9 mouse cellular contexts compared by ENCODE assay signal in genomic region chr7:65881290-65881688, GRCm38 (mm10). TPM values are rescaled to one million over a fixed set of nuclear protein-coding genes. Genes with fewer than 3 reads are reported as not detected.
A peak's percentile ranks its signal among the peaks of the same experiment; 100 is the strongest.
DNase-seq lines count a peak whose midpoint lies in the region; ATAC-seq and TF ChIP-seq lines count a peak whose summit lies in the region.
"Had no signal": no experiment of that assay in that cellular context is flagged by ENCODE, and none has a peak within 500 bp of the region (broad histone marks: within the 10 kb centered on the region; RNA-seq: fewer than 3 reads in every experiment).

No protein-coding gene starts in this region.

- no peak for TF ChIP-seq POLR2A in MEL (IDR thresholded peaks at IDR 0.05; ENCODE audit: control insufficient read depth in 1 of 2, insufficient read depth in 1 of 2, low read depth in 1 of 2, low read length in 2 of 2, poor library complexity in 1 of 2)

- H3K9me3 ChIP-seq in MEL (replicated peaks; ENCODE audit: insufficient read depth, low read length) = no peaks in the 10 kb centered on the region
- no peaks in the 10 kb centered on the region for H3K9me3 ChIP-seq in forebrain, embryonic 14.5 days (replicated peaks; ENCODE audit: control insufficient read depth, low read length)
- no peaks in the 10 kb centered on the region for H3K9me3 ChIP-seq in liver, embryonic 12.5 days (replicated peaks)
- H3K9me3 ChIP-seq in kidney, embryonic 14.5 days (ENCODE audit: control insufficient read depth, low read length) = no peaks in the 10 kb centered on the region

- no peaks in the 10 kb centered on the region for H3K27me3 ChIP-seq in MEL (ENCODE audit: control insufficient read depth in 1 of 2, insufficient read depth in 2 of 2, low read length in 2 of 2)
- no peaks in the 10 kb centered on the region for H3K27me3 ChIP-seq in forebrain, embryonic 14.5 days (replicated peaks; ENCODE audit: control insufficient read depth, insufficient read depth, low read length)
- no peaks in the 10 kb centered on the region for H3K27me3 ChIP-seq in liver, embryonic 12.5 days (replicated peaks)
- no peaks in the 10 kb centered on the region for H3K27me3 ChIP-seq in kidney, embryonic 14.5 days (ENCODE audit: control insufficient read depth, insufficient read depth, low read length)

- H3K4me1 ChIP-seq in MEL (ENCODE audit: control insufficient read depth in 1 of 2, insufficient read depth in 2 of 2, low read length in 2 of 2) = peaks cover 4 to 40% of the 10 kb centered on the region in 2 experiments
- H3K4me1 ChIP-seq in forebrain, embryonic 14.5 days (ENCODE audit: control insufficient read depth, insufficient read depth, low read length) = no peaks in the 10 kb centered on the region
- H3K4me1 ChIP-seq in liver, embryonic 12.5 days = peaks cover 34% of the 10 kb centered on the region
- H3K4me1 ChIP-seq in kidney, embryonic 14.5 days (ENCODE audit: control insufficient read depth, insufficient read depth, low read length) = no peaks in the 10 kb centered on the region

- peak overlapping the region; percentile 31; the same call in 1 of the 2 replicates for H3K4me2 ChIP-seq in forebrain, embryonic 14.5 days (ENCODE audit: low read length)
- H3K4me2 ChIP-seq in liver, embryonic 12.5 days = peak overlapping the region; percentile 62
- H3K4me2 ChIP-seq in kidney, embryonic 14.5 days (replicated peaks; ENCODE audit: low read depth, low read length) = no peak overlapping the region; the same call in 1 of the 2 replicates

- peak overlapping the region; percentile 98 for H3K27ac ChIP-seq in MEL (ENCODE audit: control insufficient read depth, low read depth, low read length)
- H3K27ac ChIP-seq in forebrain, embryonic 14.5 days (ENCODE audit: low read depth, low read length) = no peak overlapping the region
- H3K27ac ChIP-seq in liver, embryonic 12.5 days = peak overlapping the region; percentile 81
- H3K27ac ChIP-seq in kidney, embryonic 14.5 days (ENCODE audit: low read depth, low read length) = no peak overlapping the region

- peak; percentile 92 to 93 for TF ChIP-seq EP300 in MEL (IDR thresholded peaks at IDR 0.05; ENCODE audit: low read depth in 1 of 2, low read length in 2 of 2)

- ATAC-seq in forebrain, embryonic 14.5 days = no peak
- ATAC-seq in liver, embryonic 12.5 days = peak; percentile 91
- no peak for ATAC-seq in CD4-positive, CD25-positive, alpha-beta regulatory T cell, adult 4 months
- no peak for ATAC-seq in kidney, embryonic 14.5 days (ENCODE audit: low FRiP score, low TSS enrichment)

- TF ChIP-seq RAD21 in MEL (IDR thresholded peaks at IDR 0.05; ENCODE audit: low read depth, low read length) = no peak

- peaks cover 0 to 28% of the 10 kb centered on the region in 2 experiments; a peak in 2 of 4 replicates for H3K36me3 ChIP-seq in MEL (ENCODE audit: control insufficient read depth in 1 of 2, insufficient read depth in 2 of 2, low read length in 2 of 2)
- H3K36me3 ChIP-seq in forebrain, embryonic 14.5 days (ENCODE audit: control insufficient read depth, insufficient read depth, low read length) = no peaks in the 10 kb centered on the region
- H3K36me3 ChIP-seq in liver, embryonic 12.5 days = no peaks in the 10 kb centered on the region
- H3K36me3 ChIP-seq in kidney, embryonic 14.5 days (ENCODE audit: control insufficient read depth, insufficient read depth, low read length) = no peaks in the 10 kb centered on the region

- WGBS in forebrain, embryonic 14.5 days = 22% methylated on average over 12 of the region's 12 CpGs
- 35% methylated on average over 12 of the region's 12 CpGs for WGBS in liver, embryonic 12.5 days (ENCODE audit: insufficient replicate concordance)
- WGBS in kidney, embryonic 14.5 days = 34% methylated on average over 12 of the region's 12 CpGs

- peak overlapping the region; percentile 61 for H3K9ac ChIP-seq in MEL (ENCODE audit: control insufficient read depth, low read depth, low read length, poor library complexity, severe bottlenecking)
- no peak overlapping the region for H3K9ac ChIP-seq in forebrain, embryonic 14.5 days (ENCODE audit: low read length)
- peak overlapping the region; percentile 35; the same call in 1 of the 2 replicates for H3K9ac ChIP-seq in liver, embryonic 12.5 days
- H3K9ac ChIP-seq in kidney, embryonic 14.5 days (ENCODE audit: low read depth, low read length) = no peak overlapping the region

- peak overlapping the region; percentile 46 to 56 for H3K4me3 ChIP-seq in MEL (ENCODE audit: control insufficient read depth in 1 of 2, insufficient read depth in 1 of 2, low read depth in 2 of 2, low read length in 2 of 2)
- H3K4me3 ChIP-seq in forebrain, embryonic 14.5 days (ENCODE audit: low read depth, low read length) = no peak overlapping the region
- peak overlapping the region; percentile 21; the same call in 1 of the 2 replicates for H3K4me3 ChIP-seq in liver, embryonic 12.5 days
- no peak overlapping the region for H3K4me3 ChIP-seq in kidney, embryonic 14.5 days (ENCODE audit: low read length)

- intact Hi-C loops in gastrocnemius, postnatal 36 days (cut with DNase I) = no loop called here

- DNase-seq in gastrocnemius, postnatal 10 days = peak; percentile 44
- no peak for DNase-seq in gastrocnemius, postnatal 36 days
- peak; percentile 95 for DNase-seq in MEL (ENCODE audit: low read depth, low spot score)
- peak; percentile 43 for DNase-seq in forebrain, embryonic 14.5 days (ENCODE audit: low spot score)
- no peak for DNase-seq in right cerebral cortex, postnatal 4 days

- no peak for TF ChIP-seq CTCF in MEL (IDR thresholded peaks at IDR 0.05 in 2 of 3, conservative IDR thresholded peaks at IDR 0.05 in 1 of 3; ENCODE audit: control insufficient read depth in 1 of 3, insufficient read depth in 1 of 3, low read depth in 2 of 3, low read length in 3 of 3, poor library complexity in 1 of 3, severe bottlenecking in 1 of 3)

- no peaks in the 10 kb centered on the region for H3K79me2 ChIP-seq in MEL (ENCODE audit: control insufficient read depth, insufficient read depth, low read length, poor library complexity)

TF ChIP-seq in MEL, 35 proteins besides CTCF, POLR2A, EP300 and RAD21:
- TF ChIP-seq GATA1 (IDR thresholded peaks at IDR 0.05; ENCODE audit: low read depth, low read length) (peak; percentile 91), MYB (IDR thresholded peaks at IDR 0.05; ENCODE audit: low read depth, low read length) (peak; percentile 83), POLR2AphosphoS2 (IDR thresholded peaks at IDR 0.05; ENCODE audit: low read length) (no peak), SIN3A (IDR thresholded peaks at IDR 0.05; ENCODE audit: low read length) (peak; percentile 82), TCF12 (IDR thresholded peaks at IDR 0.05; ENCODE audit: low read depth, low read length) (peak; percentile 89), MAX (IDR thresholded peaks at IDR 0.05; ENCODE audit: low read length) (no peak; the same call in none of the 2 replicates), ELF1 (IDR thresholded peaks at IDR 0.05; ENCODE audit: low read depth, low read length) (peak; percentile 51; the same call in 1 of the 2 replicates), TBP (IDR thresholded peaks at IDR 0.05; ENCODE audit: low read depth, low read length) (0 out of 2 replicates have a peak, but pooled peaks have one; percentile 38), MXI1 (IDR thresholded peaks at IDR 0.05; ENCODE audit: low read depth, low read length) (peak; percentile 86), TAL1 (IDR thresholded peaks at IDR 0.05; ENCODE audit: low read length) (peak; percentile 94), ETS1 (IDR thresholded peaks at IDR 0.05; ENCODE audit: low read depth, low read length) (peak; percentile 87), HCFC1 (IDR thresholded peaks at IDR 0.05; ENCODE audit: low read depth, low read length) (peak; percentile 31; the same call in 1 of the 2 replicates), USF1 (IDR thresholded peaks at IDR 0.05; ENCODE audit: low read depth, low read length) (no peak), RCOR1 (IDR thresholded peaks at IDR 0.05; ENCODE audit: low read depth, low read length) (peak; percentile 84), MEF2A (IDR thresholded peaks at IDR 0.05; ENCODE audit: extremely low read depth, insufficient replicate concordance, low read depth, low read length, poor library complexity, severe bottlenecking) (peak; percentile 31; the same call in 1 of the 2 replicates), MAZ (IDR thresholded peaks at IDR 0.05; ENCODE audit: low read depth, low read length) (no peak), SMC3 (IDR thresholded peaks at IDR 0.05; ENCODE audit: low read depth, low read length) (no peak), NELFE (IDR thresholded peaks at IDR 0.05; ENCODE audit: low read depth, low read length) (0 out of 2 replicates have a peak, but pooled peaks have one; percentile 5), BHLHE40 (IDR thresholded peaks at IDR 0.05; ENCODE audit: borderline replicate concordance, low read depth, low read length) (peak; percentile 28; the same call in 1 of the 2 replicates)

RNA-seq across cellular contexts. Expression of gene Pcsk6, which starts 19.8 kb away (rescaled TPM):
- total RNA-seq in gastrocnemius, postnatal 10 days (2021) = 10 to 100 TPM; 41.3 to 57.6 TPM
- total RNA-seq in gastrocnemius, postnatal 36 days (2021) = 10 to 100 TPM; 19.0 to 19.6 TPM
- total RNA-seq in MEL (2012; rRNA removed) = not detected in 2 replicates
- under 1 TPM in 1 of 2 experiments, not detected in 1; 0.01 TPM for polyA plus RNA-seq in MEL (2012; ENCODE audit: insufficient read depth in 1 of 2, insufficient read length in 2 of 2, low read depth in 1 of 2, low replicate concordance in 2 of 2, missing spikeins in 1 of 2)
- 0.96 and 1.4 TPM in 2 replicates for polyA plus RNA-seq in forebrain, embryonic 14.5 days (2014; fragmentation: Nextera tagmentation; extraction: Ambion mirVana)
- polyA plus RNA-seq in liver, embryonic 12.5 days (2016; fragmentation: Nextera tagmentation; extraction: Ambion mirVana) = 0.87 and 1.0 TPM in 2 replicates
- not detected for polyA plus RNA-seq in CD4-positive, CD25-positive, alpha-beta regulatory T cell, adult 4 months (2017; shearing (Covaris generic))
- 2.7 and 2.9 TPM in 2 replicates for polyA plus RNA-seq in kidney, embryonic 14.5 days (2014; fragmentation: Nextera tagmentation; extraction: Ambion mirVana)
- total RNA-seq: neutrophil, adult 5-6 weeks had no signal

Comparison
In these comparisons a context has a peak if more than half of its experiments do, and no peak if none do; other contexts are left out.
1. DNase-seq: peak in gastrocnemius, postnatal 10 days (single experiment), MEL (single experiment) and forebrain, embryonic 14.5 days (single experiment); none in gastrocnemius, postnatal 36 days (0 of 2) and right cerebral cortex, postnatal 4 days (single experiment).
2. H3K27ac ChIP-seq: peak in MEL (single experiment) and liver, embryonic 12.5 days (single experiment); none in forebrain, embryonic 14.5 days (single experiment) and kidney, embryonic 14.5 days (single experiment).
3. H3K4me3 ChIP-seq: peak in MEL (2 of 2) and liver, embryonic 12.5 days (single experiment); none in forebrain, embryonic 14.5 days (single experiment) and kidney, embryonic 14.5 days (single experiment).
4. H3K9ac ChIP-seq: peak in MEL (single experiment) and liver, embryonic 12.5 days (single experiment); none in forebrain, embryonic 14.5 days (single experiment) and kidney, embryonic 14.5 days (single experiment).